Mouse (Mus musculus) R1 (cell line): ENCODE measurements around the gene Orai1.
"Not testable (repeated sequence)": the region's sequence is repeated elsewhere in the genome, so short reads cannot be mapped to it uniquely, and the experiment has no call there.

Experiments
- DNase-seq: peaks from one replicate; pipeline ENCODE4 v3.0.0-alpha.2; 2018; ENCODE audit warnings: low read depth, low spot score

The Orai1 gene

GRCm38 (mm10) chr5:123014753-123015701 lies at the start of gene Orai1:
Gene Orai1, plus strand, starts transcription at chr5:123015074.
- peak; percentile 95 for DNase-seq

DNA sequence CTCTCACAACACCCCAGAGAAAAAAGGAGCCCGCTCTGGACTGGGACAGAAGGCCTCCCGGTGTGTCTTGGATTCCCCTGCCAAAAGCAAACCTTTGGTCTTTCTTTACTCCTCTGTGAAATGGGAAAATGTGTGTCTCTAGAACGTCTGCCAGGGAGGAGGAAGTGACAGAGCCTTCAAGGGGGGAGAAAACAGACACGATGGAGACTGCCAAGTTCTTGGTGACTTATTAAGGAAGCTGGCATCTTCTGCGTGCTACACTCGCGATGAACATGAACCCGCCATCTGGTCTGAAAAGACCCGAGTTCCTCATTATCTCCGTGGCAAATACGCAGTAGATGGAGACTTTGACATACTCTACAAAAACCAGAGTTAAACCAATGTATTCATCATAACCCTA lies 49.4 kb upstream of the Orai1 start:
- DNase-seq = no peak

DNA sequence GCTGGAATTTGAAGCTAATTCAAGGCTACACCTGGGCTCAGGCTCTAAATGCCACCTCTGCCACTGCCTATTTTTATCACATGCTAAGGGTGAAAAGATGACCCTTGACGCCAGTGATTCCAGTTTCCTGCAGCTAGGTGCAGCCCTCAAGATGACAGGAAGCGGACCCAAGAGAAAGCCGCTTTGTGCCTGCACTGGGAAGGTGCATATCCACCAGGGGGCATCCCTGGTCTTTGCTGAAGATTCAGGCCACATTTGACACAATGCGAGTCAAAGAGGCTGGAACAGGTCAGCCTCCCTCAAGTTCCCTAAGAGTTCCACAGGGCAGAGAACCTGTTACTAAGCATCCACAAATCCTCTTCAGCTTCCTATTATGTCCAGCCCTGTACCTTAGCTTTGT lies 46.6 kb upstream of the Orai1 start:
- peak; percentile 83 for DNase-seq

DNA sequence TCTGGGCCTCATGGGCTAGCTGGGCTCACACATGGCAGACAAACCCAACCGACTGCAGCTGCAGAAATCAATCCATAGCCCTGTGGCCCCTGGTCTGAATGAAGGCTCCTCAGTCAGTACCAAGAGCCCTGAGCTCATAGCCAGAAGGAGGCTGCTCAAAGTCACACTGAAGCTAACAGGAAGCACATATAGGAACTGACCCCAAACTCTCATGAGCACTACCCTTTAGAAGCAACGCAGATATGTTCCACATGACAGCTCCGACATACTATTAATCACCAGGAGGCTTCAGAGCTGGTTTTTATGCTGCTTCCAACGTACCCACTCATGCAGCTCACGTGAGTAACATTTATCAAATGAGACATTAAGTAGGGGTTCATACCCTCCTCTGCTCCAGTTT lies 44.8 kb upstream of the Orai1 start:
- no peak for DNase-seq

DNA sequence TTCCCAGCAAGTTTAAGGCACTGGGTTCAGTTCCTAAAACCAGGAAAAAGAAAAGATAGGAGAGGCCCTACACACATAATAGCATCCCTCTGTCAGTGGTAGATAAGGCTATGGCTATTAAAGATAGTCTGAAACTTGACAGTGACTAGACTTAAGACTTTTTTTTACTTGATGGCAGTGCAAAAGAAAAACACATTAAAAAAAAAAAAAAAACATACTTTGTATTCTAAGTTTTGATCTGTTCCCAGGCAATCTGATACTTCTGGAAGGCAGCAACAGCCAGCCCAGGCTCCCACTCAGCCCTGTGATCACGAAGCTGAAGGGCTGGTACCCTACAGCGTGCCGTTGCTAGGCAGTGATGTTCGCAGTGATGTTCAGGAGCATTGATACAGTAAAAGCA lies 43.4 kb upstream of the Orai1 start:
- no peak for DNase-seq

- no peak for DNase-seq
These were observed 42.8 kb upstream of the Orai1 start for GRCm38 (mm10) chr5:122972116-122972515.

- not testable (repeated sequence) for DNase-seq
These were observed 40.2 kb upstream of the Orai1 start for GRCm38 (mm10) chr5:122974701-122975100.

GRCm38 (mm10) chr5:122978970-122979369 lies 35.9 kb upstream of the Orai1 start:
- no peak for DNase-seq

DNA sequence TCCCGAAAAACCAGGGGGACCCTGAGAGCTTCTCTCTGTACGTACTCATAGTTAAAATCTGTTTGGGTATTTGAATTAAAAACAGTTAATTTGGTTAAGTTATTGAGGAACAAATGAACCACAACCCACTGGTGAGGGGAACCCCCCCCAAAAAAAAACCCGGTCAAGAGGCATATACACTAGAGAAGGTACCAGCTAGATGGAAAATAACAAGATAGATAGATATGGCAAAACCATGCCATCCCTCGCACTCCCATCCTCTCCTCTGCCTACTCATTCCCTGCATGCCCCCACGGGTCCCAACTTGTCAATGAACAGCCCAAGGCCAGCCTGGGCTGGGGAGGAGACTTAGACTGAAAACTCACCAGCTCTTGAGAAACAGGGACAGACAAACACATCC lies 30.4 kb upstream of the Orai1 start:
- no peak for DNase-seq

GRCm38 (mm10) chr5:122985276-122985675 lies 29.6 kb upstream of the Orai1 start:
- no peak for DNase-seq

DNA sequence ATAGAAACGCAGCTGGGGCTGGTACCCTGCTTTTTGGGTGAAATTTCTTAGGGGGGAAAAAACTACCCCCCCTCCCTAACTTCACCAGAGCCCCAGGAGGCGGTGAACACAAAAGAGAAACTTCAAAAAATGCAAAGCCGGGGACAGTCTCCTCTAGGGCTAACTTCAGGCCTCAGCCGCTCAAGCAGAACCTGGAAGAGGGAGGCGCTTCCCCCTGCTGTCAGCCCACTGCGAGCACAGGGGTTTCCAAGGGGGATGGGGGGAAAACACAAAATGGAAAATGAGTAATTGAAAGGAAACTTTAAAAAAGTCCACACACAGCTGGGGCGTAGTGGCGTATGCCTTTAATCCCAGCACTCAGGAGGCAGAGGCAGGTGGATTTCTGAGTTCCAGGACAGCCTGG lies 28.8 kb upstream of the Orai1 start:
- DNase-seq = peak; percentile 35

- peak; percentile 39 for DNase-seq
These were observed 27.5 kb upstream of the Orai1 start for GRCm38 (mm10) chr5:122987211-122988020.

DNA sequence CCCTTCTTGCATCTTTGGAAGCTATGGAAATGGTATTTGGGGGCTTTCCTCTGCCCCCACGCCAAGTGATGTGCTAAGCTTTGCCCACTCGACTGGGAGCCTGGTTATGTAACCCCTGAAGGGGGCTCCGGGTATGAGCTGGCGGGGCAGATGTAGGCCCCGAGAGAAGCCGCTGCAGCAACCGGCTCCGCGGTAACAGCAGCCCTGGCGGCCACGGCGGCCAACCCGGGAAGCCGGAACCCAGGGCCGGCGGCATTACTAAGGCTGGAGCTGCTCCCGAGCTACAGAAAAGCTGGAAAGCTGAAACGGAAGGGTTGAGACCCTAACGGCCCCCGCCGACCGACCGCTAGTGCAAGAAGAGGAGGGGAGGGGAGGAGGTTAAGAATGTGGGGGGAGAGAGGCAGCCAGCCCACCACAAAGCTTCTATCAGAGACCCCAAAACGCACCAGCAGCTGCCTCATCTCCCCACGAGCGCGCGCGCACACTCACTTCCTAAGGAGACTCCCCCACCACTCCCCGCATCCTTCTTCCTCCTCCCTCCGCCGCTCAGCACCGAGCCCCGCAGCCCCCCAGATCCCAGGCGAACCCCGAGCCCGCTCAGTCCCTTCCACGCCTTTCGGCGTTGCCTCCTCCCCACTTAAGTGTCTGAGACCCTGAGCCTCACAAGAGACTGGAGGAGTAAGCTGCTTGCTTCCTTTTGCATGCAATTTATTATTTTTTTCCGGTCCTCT lies 26.7 kb upstream of the Orai1 start:
- DNase-seq = peak; percentile 41

GRCm38 (mm10) chr5:122989001-122989525 lies 25.8 kb upstream of the Orai1 start:
- peak; percentile 81 for DNase-seq

DNA sequence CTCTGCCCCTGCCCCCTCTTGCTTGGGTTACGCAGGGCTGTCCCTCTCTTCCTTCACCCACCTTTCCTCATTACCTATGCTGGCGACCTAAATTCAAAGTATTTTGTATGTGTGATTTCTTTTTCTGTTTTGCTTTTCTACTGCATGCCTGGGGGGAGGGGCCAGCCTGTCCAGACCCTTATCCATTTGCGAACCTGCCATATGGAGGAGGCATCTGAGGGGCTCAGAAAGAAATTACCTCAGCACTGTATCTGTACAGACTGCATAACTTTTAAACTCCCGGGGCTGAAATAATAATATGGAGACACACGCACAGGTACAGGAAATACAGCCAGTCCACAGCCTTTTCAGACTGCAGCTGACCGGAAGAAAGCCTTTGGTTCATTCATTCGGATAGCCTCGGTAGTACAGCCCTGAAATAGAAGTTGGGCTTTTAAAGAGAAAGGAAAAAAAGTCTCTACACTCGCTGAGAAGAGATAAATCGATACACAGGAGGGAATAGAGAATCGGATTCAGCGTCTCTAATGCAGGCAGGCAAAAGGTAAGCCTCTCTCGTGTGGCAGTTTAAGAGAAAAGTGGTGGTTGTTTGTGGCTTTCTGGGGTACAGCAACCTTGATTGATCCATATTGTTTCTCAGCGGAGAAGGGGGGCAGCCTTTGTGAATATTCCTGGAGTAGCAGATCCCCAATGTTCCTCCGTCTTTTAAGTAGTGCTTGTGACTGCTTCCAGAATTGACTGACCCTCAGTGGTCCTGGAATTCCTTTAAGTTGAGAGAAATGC lies 25.1 kb upstream of the Orai1 start, which contains the start of gene Kdm2b:
Gene Kdm2b (minus strand): TSS at position 273 of the 780 bp plus-strand sequence.
- peak; percentile 40 for DNase-seq

DNA sequence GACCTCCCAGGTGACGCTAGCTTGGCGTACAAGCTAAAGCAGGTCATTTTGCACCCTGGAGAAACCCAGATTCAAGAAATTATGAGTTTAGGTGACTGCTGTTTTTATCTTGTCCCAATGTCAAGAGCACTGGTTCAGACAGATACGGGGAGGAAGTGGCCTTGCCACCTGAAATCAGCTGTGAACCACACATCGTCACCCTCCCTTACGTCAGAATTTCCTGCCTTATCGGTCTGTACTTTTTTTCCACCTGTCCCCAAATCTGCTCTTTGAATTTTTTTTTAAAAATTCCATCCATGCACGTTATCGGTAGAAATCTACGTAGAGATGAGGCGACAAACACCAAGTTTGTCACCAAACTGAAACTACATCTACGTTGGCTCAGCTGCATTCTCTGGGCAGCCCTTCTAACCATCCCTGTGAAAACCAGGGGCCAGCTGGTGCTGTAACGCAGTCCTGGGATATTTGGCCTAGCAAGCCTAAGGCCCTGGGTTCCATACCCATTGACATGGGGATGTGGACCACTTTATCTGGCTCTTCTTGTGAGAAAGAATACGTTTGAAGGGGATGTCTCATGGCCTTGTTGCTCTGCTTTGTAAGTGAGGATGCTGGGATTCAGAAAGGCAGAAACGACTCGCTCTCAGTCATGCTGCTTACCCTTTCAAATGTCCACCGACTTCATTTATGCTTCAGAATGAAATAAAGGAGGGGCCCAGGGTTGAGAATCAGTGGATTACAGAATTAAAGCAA lies 24.3 kb upstream of the Orai1 start:
- no peak for DNase-seq

DNA sequence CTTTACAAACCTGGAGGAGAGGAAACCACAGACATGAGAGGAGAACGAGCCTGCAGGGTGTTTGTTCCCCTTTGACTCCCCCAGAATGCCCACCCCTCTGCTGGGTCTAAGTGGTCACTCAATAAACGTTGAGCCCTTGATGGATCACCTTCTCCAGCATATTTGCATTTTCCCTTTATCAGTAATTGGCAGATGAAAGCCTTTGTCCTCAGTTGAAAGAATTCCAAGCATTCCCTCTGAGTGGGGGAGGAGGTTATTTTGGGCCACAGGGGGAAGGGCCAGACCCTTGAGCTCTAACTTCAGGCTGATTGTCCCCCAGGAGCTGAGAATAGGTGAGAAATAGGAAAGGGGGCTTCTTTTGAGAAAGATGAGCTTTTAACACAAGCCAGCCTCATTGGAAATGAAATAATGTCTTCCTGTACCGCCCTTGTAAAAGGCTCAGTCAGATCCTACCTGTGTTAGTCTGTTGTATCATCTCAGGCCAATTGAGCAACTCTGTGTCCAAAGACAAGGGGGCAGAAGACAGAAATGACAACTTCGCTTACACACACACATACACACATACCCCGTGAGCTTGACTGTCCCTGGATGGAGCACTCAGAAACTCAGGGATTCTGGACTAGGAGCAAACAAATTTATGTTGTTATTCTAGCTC lies 23.4 kb upstream of the Orai1 start:
- peak; percentile 88 for DNase-seq

- DNase-seq = no peak
These were observed 21.1 kb upstream of the Orai1 start for GRCm38 (mm10) chr5:122993811-122994210.

DNA sequence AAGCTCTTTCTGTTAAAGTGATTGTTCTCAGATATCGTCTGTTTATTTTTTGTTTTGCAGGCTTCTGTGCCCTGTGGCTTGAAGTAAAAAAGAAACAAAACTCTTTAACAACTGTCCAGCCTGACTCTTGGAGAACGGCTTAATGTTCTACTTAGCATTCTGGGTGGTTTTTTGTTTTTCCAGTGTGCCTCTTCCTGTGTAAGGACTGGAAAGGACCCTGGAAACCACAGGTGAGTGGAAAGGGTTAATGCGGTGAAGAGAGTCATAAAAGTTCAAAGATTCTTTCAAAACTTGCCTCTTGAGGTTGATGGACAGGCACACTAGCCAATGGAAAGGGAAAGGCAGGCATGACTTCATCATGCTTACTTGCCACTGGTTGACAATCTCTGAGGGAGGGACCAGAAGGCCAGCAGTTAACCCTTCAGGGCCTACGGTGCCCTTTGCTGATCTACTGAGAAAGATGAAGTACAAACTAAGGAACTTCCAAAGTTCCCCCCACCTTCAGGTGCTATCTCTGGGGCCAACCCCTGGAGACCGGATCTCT lies 20.5 kb upstream of the Orai1 start:
- peak; percentile 100 for DNase-seq
